Mouse (Mus musculus): Measurements from ENCODE around the gene Dnase1l2.
"Not testable (repeated sequence)": the region's sequence is repeated elsewhere in the genome, so short reads cannot be mapped to it uniquely, and the experiment has no call there.

Gene Dnase1l2

DNA sequence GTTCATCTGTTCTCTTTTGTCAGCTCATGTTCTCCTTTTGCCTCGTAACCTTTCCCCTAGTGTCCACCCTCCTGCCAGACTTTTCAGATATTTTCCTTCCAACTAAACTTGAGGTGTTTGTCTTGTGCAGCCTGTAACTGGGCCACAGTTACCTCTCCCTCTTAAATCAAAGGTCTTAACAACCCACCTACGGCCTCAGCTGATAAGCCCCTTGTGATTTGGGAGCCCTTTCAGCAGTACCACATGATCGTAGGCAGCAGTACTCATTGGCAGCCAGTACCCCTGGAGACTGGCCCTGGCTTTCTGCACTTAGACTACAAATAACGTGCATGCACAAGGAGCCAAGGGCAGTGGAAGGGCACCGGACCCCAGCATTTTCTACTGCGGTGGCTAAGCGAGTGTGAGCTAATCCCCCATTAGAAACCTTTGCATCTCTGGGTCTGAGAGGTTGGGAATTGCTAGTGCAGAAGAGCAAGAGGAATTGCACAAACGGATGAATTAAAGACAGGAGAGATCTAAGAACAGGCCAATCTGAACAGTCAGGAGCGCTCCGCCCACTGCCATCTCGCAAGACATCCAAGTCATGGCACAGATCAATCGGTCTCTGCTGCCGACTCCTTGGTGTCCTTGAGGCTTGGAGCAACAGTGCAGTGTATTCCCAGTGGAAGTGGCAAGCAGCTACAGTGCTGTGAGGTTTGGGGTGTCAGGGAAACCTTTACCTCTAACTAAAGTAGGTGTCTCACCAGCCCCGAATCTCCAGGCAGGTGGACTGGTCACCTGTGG lies 13.5 kb downstream of the Dnase1l2 start:
- DNase-seq (ENCODE audit: low spot score), result no peak

DNA sequence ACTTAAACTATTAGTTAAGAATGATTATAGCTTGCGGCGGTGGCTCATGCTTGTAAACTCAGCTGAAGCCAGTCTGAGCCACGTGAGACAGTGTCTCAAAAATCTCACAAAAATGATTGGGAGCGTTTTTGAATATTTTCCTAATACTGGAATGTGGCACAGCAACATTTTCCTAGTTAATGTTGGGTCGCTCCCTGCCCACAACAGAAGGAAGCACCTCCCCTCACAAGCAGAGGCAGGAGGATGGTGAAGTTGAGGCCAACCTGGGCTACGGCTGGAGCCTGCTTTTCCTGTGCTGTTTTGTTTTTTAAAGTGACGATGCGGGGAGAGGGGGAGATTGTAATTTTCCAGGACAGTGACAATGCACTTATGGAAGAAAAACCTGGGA lies 15.7 kb downstream of the Dnase1l2 start:
- DNase-seq (ENCODE audit: low spot score), result no peak

DNA sequence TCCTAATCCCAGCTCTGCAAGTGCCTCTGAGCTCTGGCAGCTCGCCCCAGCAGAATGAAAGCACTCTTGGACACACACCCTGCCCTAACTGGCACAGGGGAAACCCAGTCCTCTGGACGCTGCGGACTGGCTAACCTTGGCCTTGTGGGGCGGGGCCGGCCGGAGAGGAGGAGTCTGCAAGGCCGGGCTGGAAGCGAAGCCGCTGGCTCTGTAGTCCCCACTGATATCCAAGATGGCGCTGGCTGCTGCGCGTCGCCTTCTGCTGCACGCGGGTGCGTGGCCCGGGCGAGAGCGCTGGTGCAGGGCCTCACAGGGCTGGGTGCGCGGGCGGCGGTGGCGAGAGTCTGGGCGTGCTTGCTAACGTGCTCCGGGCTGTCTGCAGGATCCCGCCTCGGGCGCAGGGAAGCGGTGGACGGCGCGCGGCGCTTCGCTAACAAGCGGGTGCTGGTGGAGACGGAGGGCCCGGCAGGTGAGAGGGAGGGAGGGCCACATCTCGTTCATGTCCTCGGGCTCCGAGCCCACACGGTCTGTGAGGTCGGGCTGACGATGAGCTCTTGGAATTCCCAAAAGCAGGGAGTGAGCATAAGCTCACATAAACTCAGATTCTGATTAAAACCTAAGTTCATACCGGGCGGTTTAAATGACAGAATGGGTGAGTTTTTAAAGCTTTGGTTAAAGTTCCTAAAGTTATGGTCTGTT lies 16.3 kb downstream of the Dnase1l2 start, which contains the start of gene Eci1:
Eci1 (plus strand) TSS at position 171 of the 699 bp plus-strand sequence.
- DNase-seq (ENCODE audit: low spot score), result peak; percentile 95

DNA sequence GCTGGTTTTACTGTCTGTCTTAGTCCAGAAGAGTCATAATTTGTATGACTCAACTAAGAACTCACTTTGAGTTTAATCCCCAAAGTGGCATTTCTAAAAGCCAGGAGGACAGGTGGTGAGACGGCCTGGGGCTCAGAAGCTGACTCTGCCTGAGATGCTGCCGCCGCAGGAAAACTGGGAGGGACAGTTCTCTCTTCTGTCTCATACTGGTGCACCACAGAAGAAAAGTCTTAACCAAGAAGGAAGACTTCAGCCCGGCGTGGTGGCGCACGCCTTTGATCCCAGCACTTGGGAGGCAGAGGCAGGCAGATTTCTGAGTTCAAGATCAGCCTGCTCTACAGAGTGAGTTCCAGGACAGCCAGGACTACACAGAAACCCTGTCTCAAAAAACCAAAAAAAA lies 17.0 kb downstream of the Dnase1l2 start:
- no peak for DNase-seq (ENCODE audit: low spot score)

DNA sequence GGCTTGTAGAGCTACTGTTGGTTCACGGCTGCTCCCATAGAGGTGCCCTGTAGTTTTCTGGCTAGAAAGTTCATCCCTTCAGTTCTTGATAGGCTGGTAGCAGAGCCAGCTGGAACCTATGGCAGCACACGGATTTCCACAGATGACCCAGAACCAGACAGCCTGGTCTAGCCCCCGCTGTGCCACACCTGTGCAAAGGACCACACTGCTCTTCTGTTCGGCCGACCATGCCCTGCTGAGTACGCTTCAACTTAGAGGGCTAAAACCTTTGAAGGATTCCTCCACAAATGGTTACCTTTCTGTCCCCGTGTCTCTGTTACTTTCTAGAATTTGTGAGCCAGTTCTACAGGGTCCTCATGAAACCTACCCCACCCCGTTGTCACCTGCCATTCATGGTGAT lies 17.6 kb downstream of the Dnase1l2 start:
- not testable (repeated sequence) for DNase-seq (ENCODE audit: low spot score)

DNA sequence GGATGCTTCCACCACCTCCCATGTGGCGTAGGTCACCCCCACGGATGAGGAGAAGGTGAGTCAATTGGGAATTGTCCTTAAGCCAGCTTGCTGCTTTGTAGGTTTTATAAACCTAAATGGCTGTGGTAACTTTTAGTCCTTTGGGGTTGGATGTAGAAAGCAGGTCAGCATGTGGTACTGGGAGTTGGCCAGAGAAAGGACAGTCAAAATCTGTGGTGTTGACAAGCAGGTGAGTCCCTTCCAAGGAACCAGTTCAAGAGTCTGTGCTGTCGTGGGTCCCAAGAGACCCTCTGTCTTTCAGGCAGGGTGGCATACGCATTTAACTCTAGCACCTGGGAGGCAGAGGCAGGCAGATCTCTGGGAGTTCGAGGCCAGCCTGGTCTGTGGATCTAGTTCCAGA lies 18.4 kb downstream of the Dnase1l2 start:
- no peak for DNase-seq (ENCODE audit: low spot score)

DNA sequence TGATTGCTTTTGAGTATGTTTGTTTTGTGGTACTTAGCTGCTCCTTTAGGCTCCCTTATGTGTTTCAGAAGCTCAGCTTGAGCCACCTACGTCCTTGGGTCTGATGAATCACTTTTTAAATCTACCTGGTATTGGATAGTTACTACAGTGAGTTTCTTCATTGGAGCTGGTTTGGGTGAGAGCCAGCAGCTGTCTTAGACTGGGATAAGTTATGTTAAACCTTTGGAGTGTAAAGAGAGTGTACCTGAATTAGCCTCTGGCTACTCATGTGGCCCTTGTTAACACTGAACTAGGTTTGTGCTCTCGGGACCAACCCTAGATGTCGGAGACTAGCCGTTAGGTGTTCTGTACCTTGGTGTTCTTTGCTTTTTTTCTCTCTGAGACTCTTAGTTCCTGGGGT lies 19.8 kb downstream of the Dnase1l2 start:
- DNase-seq (ENCODE audit: low spot score), result no peak

DNA sequence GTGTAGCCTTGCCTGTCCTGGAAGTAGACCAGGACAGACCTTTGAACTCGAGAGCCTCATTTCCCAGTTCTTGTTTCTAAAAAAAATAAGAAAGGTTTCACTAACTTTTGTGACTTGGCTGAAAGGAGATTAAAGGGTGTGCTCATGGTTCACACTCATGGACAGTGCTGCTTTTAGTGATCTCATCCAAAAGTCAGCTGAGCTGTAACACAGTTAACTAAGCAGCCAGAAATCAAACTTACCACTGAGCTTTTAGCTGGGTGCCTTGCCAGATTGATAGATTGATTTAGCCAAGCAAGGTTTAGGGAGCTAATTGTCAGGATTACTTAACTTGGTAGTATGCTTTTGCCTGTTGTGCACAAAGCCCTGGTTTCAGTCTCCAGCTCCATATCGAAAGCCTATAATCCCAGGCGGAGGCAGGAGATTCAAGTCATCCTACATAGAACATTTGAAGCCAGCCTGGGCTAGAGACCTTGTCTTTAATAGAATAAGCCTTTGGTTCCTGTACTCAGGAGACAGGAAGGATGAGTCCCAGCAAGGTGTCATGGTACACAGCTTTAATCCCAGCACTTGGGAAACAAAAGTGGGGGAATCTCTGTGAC lies 26.8 kb downstream of the Dnase1l2 start:
- DNase-seq (ENCODE audit: low spot score), result no peak

DNA sequence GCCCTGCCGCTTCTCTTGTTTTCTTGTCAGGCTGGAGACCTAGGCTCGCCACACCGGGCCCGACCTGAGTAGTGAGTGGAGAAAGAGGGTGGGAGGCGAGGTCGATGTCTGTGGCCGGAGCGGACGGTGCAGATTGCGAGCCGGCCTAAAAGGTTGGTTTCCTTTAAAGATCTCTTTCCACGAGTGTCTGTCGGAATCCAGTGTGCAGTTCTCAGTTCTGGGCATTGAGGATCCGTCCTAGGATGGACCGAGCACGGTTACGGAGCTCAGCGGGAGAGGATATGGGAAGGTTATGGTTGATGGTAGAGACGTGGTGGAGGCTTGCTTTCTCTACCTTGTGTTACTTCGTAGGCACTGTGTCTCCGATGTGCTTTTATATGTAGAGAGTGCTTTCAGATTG lies 27.9 kb downstream of the Dnase1l2 start:
- DNase-seq (ENCODE audit: low spot score), result no peak

DNA sequence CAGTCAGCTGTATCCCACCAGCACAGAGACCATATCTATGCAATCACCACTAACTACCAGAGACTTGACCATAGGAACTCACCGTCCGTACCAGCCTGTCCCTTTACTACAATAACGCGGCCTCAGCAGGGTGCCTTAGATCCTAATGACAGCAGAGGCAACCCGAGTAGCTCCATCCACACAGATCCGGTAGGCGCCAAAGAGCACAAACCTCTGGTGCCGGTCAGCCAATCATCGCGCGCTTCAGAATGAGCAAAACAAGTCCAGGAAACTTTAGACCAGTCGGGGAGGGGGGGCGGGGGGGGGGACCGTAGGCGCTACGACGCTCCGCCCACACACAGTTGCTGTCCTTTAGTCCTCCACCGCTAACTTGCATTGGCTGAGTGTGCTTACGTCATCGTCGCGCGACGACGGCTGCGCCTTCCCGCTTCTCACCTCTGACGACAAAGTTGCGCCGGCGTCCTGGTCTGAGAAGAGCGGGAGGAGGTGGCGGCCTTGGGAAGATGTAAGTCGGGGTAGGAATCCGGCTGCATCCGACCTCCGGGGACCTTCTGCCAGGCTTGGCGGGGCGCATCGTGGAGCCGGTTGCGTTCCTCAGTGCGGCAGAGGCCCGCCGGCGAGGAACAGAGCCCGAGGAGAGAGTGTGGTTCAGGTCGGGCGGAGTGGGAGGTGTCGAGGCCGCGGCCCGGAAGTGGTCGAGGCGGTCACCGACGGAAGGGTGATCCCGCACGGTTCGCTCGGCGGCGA lies 28.5 kb downstream of the Dnase1l2 start, which contains the start of gene Rnps1:
Rnps1 (plus strand) TSS at position 336 of the 747 bp plus-strand sequence.
- peak; percentile 95 for DNase-seq (ENCODE audit: low spot score)

DNA sequence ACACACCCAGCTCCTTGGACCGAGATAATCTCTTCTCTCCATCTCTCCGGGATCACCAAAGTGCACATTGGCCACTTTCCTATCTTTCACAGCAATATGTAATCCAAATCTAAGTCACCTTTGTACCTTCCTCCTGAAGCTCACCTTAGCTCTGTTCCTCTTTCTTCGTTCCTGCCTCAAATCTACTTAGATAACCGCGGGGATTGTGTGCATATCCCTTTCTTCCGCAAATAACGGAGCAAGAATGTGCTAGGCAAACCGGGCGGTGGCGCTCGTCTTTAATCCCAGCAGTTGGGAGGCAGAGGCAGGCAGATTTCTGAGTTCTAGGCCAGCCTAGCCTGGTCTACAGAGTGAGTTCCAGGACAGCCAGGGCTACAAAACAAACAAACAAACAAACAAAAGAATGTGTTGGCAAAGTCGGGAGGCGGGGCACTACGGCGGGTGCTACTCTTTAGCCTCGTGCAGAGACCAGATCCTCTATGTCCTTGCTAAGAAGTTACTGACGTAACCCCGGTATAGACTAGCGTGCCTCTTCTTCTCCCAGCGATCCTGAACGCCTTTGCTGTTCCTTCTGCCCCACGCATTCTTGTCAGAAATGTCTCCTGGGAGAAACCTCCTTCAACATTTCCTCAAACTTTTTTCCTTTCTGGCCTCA lies 29.2 kb downstream of the Dnase1l2 start:
- DNase-seq (ENCODE audit: low spot score), result no peak

DNA sequence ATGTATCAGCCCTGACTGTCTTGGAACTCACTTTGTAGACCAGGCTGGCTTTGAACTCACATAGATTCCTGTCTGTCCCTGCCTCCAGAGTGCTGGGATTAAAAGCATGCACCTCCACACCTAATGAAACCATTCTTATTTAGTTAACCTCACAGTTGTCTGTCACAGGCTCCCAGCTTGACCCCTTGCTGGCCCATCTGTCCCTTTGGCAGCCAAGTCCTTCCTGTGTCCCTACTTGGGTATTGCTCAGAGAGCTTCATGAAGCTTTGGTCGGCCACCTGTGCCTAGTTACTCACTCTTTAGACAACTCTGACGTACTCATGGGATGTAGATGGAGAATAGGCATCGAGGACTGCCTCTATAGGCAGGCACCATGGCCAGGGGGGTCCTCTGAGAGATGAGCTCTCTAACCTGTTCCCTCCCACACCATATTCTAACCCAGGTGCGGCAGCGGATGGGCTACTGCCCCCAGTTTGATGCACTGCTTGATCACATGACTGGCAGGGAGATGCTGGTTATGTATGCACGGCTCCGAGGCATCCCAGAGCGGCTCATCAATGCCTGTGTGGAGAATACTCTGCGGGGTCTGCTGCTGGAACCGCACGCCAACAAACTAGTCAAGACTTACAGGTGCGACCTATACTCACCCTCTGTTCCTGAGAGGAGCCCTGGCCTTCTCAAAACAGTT lies 35.6 kb downstream of the Dnase1l2 start:
- DNase-seq (ENCODE audit: low spot score), result no peak

DNA sequence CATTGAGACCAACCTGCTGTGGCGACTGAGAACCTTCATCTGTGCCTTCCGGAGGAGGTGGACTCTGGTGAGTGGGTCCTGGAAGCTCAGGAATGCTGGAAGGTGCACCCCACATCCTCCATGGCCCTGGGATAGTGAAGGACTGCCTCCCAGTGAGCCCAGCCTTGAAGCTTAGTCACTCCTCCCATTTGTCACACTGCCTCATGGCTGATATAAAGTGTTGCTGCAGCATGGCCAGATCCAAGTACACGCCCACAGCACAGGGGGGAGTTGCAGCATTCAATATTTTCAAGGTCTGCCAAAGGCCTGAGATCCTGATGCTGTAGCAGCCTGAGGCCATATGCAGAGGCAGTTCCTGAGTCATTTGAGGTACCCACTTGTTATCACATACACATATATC lies 40.5 kb downstream of the Dnase1l2 start:
- DNase-seq (ENCODE audit: low spot score), result peak; percentile 74

DNA sequence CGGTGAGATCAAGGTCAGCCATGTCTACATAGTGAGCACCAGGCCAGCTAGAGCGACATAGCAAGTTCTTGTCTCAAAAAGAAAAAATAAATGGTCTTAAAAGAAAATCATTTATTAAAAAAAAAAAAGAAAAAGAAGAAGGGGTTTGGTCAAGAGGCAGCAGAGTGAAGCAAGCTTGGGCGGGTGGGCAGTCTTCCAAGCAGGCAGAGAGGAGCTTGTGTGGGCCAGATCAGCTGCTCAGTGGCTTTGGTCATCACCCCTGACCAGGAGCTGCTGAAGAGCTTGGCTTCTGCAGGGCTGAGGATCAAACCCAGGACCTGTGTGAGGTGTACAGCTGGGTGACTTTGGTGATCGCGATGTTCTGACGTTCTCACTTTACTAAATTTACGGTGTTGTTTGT lies 48.4 kb downstream of the Dnase1l2 start:
- DNase-seq (ENCODE audit: low spot score), result no peak

DNA sequence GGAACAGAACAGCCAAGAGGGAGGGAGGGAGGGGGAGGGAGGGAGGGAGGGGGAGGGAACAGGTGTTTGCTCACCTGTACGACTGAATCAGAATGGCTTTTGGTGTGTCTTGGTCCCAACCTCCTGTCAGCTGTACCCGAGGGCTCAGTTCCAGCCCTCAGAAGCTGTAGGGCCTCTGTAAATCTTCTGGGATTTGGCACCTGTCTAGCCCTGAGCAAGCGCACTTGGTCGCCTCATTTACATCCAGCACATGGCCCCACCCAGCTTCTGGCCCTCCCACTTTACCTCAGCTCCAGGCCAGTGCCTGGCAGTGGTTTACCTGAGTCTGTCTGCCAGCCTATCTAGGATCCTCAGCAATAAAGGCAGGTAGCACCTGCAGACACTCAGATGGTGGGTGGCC lies 49.4 kb downstream of the Dnase1l2 start:
- DNase-seq (ENCODE audit: low spot score), result no peak

DNA sequence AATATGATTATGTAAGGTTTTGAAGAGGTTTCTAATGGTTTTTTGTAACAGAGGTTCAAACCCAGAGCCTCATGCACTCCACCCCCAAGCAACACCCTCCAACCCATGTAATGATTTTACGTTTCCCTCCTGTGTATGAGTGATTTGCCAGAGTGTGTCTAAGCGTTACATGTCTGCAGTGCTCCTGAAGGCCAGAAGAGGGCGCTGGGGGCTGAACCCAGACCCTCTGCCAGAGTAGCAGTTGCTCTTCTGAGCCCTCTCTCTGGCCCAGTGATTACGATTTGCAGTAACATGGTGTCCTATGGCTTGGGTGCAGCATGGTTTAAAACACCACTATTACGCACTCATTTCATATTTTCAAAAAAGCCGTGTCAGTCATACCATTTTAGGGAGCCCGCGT lies 51.8 kb downstream of the Dnase1l2 start:
- no peak for DNase-seq (ENCODE audit: low spot score)
